Mouse (Mus musculus): ENCODE data around the gene Ttc16. TPM values are rescaled to one million over a fixed set of nuclear protein-coding genes. Genes with fewer than 3 reads are reported as not detected.

Ttc16 gene
- polyA plus RNA-seq, 1 experiment = 0.16 TPM

DNA sequence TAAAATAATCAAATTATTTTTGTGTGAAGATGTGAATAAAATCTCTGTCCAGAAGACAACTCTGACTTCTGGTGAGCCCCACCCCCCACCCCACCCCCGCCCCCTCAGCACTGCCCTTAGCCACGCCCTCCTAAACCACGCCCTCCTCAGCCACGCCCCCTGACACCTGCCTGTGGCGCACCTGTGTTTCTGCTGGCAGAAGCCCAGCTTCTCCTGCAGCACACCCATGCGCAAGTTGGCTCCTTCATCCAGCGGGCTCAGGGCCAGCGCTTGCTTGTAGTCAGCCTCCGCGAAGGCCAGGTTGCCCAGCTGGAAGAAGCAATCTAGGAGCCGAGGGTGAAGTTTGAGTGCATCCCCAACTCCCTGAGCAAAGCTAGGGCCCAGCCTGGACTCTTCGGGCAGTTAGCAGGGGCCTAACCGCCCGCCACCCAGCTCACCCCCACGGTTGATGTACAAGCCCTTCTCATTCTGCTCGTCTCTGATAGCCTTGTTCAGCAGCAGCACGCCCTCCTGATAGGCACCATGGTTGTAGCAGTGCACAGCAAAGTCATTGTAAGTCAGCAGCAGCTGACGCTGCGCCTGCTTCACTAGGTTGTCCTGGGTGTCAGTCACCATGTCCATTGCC lies 6.7 kb downstream of the Ttc16 start:
- Histone ChIP-seq H3ac (ENCODE audit: control insufficient read depth, insufficient read length) (no peak overlapping the region), H3K27me3 (ENCODE audit: control insufficient read depth, insufficient read depth, insufficient read length) (no peaks in the 10 kb centered on the region), H3K4me2 (ENCODE audit: low read depth) (no peak overlapping the region), H3K36me3 (ENCODE audit: control insufficient read depth, insufficient read depth) (no peaks in the 10 kb centered on the region), H3K4me3 (no peak overlapping the region), H3K79me2 (ENCODE audit: control insufficient read depth, insufficient read depth) (no peaks in the 10 kb centered on the region)
- TF ChIP-seq MYOG (IDR thresholded peaks at IDR 0.05; ENCODE audit: control insufficient read depth in 1 of 3, insufficient read depth in 1 of 3, insufficient read length in 2 of 3, low read depth in 2 of 3) (no peak), MYOD1 (IDR thresholded peaks at IDR 0.05; ENCODE audit: control insufficient read depth in 1 of 3, insufficient read length in 2 of 3, low read depth in 2 of 3) (no peak), CEBPB (IDR thresholded peaks at IDR 0.05; ENCODE audit: insufficient read depth, poor library complexity, severe bottlenecking) (no peak), POLR2A (IDR thresholded peaks at IDR 0.05; ENCODE audit: insufficient read length, low read depth) (no peak)

DNA sequence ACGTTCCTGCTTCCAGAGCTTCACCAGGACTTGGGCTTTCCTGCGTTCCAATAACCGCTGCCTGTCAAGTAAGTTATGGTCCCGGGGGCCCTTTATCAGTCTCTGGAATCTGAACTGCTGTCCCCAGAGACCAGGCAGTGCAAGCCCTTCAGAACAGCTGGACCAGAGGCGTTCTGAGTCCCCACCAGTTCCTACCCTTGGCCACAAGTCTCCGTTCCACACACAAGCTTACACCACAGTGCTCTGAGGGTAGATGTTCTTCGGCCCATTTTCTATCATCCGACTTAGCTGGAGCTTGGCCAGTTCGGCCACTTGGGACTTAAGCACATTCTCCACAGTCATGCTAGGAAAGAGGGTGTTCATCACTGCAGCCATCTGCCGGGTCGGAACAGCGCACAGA lies 8.2 kb downstream of the Ttc16 start:
- Histone ChIP-seq H3ac (ENCODE audit: control insufficient read depth, insufficient read length) (no peak overlapping the region), H3K4me2 (ENCODE audit: low read depth) (no peak overlapping the region), H3K27me3 (ENCODE audit: control insufficient read depth, insufficient read depth, insufficient read length) (no peaks in the 10 kb centered on the region), H3K36me3 (ENCODE audit: control insufficient read depth, insufficient read depth) (no peaks in the 10 kb centered on the region), H3K4me3 (no peak overlapping the region), H3K79me2 (ENCODE audit: control insufficient read depth, insufficient read depth) (no peaks in the 10 kb centered on the region)
- TF ChIP-seq SRF (IDR thresholded peaks at IDR 0.05; ENCODE audit: control insufficient read depth, insufficient read length, low read depth) = no peak
- TF ChIP-seq CEBPB (IDR thresholded peaks at IDR 0.05; ENCODE audit: insufficient read depth, poor library complexity, severe bottlenecking) = no peak
- TF ChIP-seq E2F4 (IDR thresholded peaks at IDR 0.05; ENCODE audit: insufficient read depth) = no peak
- no peak for TF ChIP-seq TCF12 (IDR thresholded peaks at IDR 0.05; ENCODE audit: insufficient read depth, poor library complexity, severe bottlenecking)
- no peak for TF ChIP-seq MYOG (IDR thresholded peaks at IDR 0.05; ENCODE audit: control insufficient read depth in 1 of 3, insufficient read depth in 1 of 3, insufficient read length in 2 of 3, low read depth in 2 of 3)
- no peak for TF ChIP-seq POLR2AphosphoS2 (IDR thresholded peaks at IDR 0.05; ENCODE audit: insufficient read length, low read depth)
- no peak for TF ChIP-seq USF1 (IDR thresholded peaks at IDR 0.05; ENCODE audit: low read depth)
- no peak for TF ChIP-seq MYOD1 (IDR thresholded peaks at IDR 0.05; ENCODE audit: control insufficient read depth in 1 of 3, insufficient read length in 2 of 3, low read depth in 2 of 3)
- no peak for TF ChIP-seq TCF3 (IDR thresholded peaks at IDR 0.05; ENCODE audit: insufficient read length, low read depth)
- TF ChIP-seq POLR2A (IDR thresholded peaks at IDR 0.05; ENCODE audit: insufficient read length, low read depth) = no peak
- no peak for TF ChIP-seq MAX (IDR thresholded peaks at IDR 0.05; ENCODE audit: low read depth)
- TF ChIP-seq REST (IDR thresholded peaks at IDR 0.05; ENCODE audit: insufficient read depth, insufficient read length) = no peak

DNA sequence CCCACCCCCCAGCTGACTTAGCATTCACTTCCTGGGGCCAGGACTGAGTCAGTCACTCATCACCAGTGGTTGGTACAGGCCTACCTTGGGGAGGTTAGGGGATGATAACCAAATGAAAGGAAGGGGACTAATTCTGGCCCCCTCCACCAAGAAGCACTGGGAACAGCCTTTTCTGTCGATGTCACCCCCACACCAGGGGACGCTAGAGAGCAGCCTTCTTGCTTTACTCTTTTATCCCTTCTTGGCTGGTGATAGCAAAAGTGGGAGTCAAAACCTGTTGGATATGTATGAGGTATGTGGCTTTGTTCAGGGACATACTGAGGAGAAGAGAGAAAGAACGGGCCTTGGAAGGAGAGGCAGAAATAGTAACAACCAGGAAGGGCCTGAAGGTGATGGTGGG lies 12.1 kb downstream of the Ttc16 start:
- Histone ChIP-seq H3K4me3 (no peak overlapping the region), H3K36me3 (ENCODE audit: control insufficient read depth, insufficient read depth) (no peaks in the 10 kb centered on the region), H3K79me2 (ENCODE audit: control insufficient read depth, insufficient read depth) (no peaks in the 10 kb centered on the region), H3K27me3 (ENCODE audit: control insufficient read depth, insufficient read depth, insufficient read length) (no peaks in the 10 kb centered on the region), H3ac (ENCODE audit: control insufficient read depth, insufficient read length) (no peak overlapping the region), H3K4me2 (ENCODE audit: low read depth) (no peak overlapping the region)
- TF ChIP-seq MYOG (IDR thresholded peaks at IDR 0.05; ENCODE audit: control insufficient read depth in 1 of 3, insufficient read depth in 1 of 3, insufficient read length in 2 of 3, low read depth in 2 of 3) (no peak), MYOD1 (IDR thresholded peaks at IDR 0.05; ENCODE audit: control insufficient read depth in 1 of 3, insufficient read length in 2 of 3, low read depth in 2 of 3) (no peak)

DNA sequence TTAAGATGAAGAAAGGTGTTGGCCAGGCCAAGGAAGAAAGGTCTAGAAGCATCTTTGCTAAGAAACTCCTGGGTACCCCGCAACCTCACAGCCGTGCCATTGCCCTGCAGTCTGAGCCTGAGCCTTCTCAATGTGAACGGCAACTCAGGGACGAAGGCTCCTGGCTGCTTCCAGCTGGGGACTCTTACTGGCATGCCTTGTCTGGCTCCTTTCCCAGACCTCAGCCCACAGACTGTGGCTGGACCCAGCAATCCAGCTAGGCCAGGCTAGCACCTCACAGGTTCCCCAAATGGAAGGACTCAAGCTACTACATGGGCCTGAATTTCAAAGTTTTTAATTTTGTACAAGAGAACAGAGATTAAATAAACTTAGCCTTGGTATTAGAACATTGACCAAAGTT lies 13.6 kb downstream of the Ttc16 start:
- H3K79me2 ChIP-seq (ENCODE audit: control insufficient read depth, insufficient read depth) = no peaks in the 10 kb centered on the region
- TF ChIP-seq TCF3 (IDR thresholded peaks at IDR 0.05; ENCODE audit: insufficient read length, low read depth) (no peak), POLR2A (IDR thresholded peaks at IDR 0.05; ENCODE audit: insufficient read length, low read depth) (no peak), CEBPB (IDR thresholded peaks at IDR 0.05; ENCODE audit: insufficient read depth, poor library complexity, severe bottlenecking) (no peak), MAX (IDR thresholded peaks at IDR 0.05; ENCODE audit: low read depth) (no peak), SRF (IDR thresholded peaks at IDR 0.05; ENCODE audit: control insufficient read depth, insufficient read length, low read depth) (no peak), USF1 (IDR thresholded peaks at IDR 0.05; ENCODE audit: low read depth) (no peak), TCF12 (IDR thresholded peaks at IDR 0.05; ENCODE audit: insufficient read depth, poor library complexity, severe bottlenecking) (no peak), MYOG (IDR thresholded peaks at IDR 0.05; ENCODE audit: control insufficient read depth in 1 of 3, insufficient read depth in 1 of 3, insufficient read length in 2 of 3, low read depth in 2 of 3) (no peak), E2F4 (IDR thresholded peaks at IDR 0.05; ENCODE audit: insufficient read depth) (no peak), REST (IDR thresholded peaks at IDR 0.05; ENCODE audit: insufficient read depth, insufficient read length) (no peak), MYOD1 (IDR thresholded peaks at IDR 0.05; ENCODE audit: control insufficient read depth in 1 of 3, insufficient read length in 2 of 3, low read depth in 2 of 3) (no peak), POLR2AphosphoS2 (IDR thresholded peaks at IDR 0.05; ENCODE audit: insufficient read length, low read depth) (no peak)
- no peak overlapping the region for H3ac ChIP-seq (ENCODE audit: control insufficient read depth, insufficient read length)
- H3K4me3 ChIP-seq = no peak overlapping the region
- no peaks in the 10 kb centered on the region for H3K27me3 ChIP-seq (ENCODE audit: control insufficient read depth, insufficient read depth, insufficient read length)
- H3K36me3 ChIP-seq (ENCODE audit: control insufficient read depth, insufficient read depth) = no peaks in the 10 kb centered on the region
- no peak overlapping the region for H3K4me2 ChIP-seq (ENCODE audit: low read depth)

DNA sequence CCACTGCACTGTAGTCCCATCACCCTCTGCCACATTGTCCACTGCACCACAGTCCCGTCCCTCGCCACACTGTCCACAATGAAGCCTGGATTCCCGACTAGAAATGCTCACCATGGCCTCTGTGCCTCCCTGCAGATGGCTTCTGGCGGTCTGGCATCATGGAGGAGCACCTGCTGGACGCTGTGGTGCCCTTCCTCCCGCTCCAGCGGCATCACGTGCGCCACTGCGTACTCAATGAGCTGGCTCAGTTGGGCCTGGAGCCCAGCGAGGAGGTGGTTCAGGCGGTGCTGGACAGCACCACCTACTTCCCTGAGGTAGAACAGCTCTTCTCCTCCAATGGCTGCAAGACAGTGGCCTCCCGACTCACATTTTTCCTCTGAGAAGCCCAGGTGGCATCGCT lies 14.1 kb downstream of the Ttc16 start:
- no peak overlapping the region for H3K4me3 ChIP-seq
- TF ChIP-seq TCF3 (IDR thresholded peaks at IDR 0.05; ENCODE audit: insufficient read length, low read depth) (no peak), E2F4 (IDR thresholded peaks at IDR 0.05; ENCODE audit: insufficient read depth) (no peak), TCF12 (IDR thresholded peaks at IDR 0.05; ENCODE audit: insufficient read depth, poor library complexity, severe bottlenecking) (no peak), CEBPB (IDR thresholded peaks at IDR 0.05; ENCODE audit: insufficient read depth, poor library complexity, severe bottlenecking) (no peak), POLR2A (IDR thresholded peaks at IDR 0.05; ENCODE audit: insufficient read length, low read depth) (no peak), MYOD1 (IDR thresholded peaks at IDR 0.05; ENCODE audit: control insufficient read depth in 1 of 3, insufficient read length in 2 of 3, low read depth in 2 of 3) (no peak), MYOG (IDR thresholded peaks at IDR 0.05; ENCODE audit: control insufficient read depth in 1 of 3, insufficient read depth in 1 of 3, insufficient read length in 2 of 3, low read depth in 2 of 3) (no peak), MAX (IDR thresholded peaks at IDR 0.05; ENCODE audit: low read depth) (no peak), REST (IDR thresholded peaks at IDR 0.05; ENCODE audit: insufficient read depth, insufficient read length) (no peak), SRF (IDR thresholded peaks at IDR 0.05; ENCODE audit: control insufficient read depth, insufficient read length, low read depth) (no peak)
- H3K79me2 ChIP-seq (ENCODE audit: control insufficient read depth, insufficient read depth) = no peaks in the 10 kb centered on the region
- H3ac ChIP-seq (ENCODE audit: control insufficient read depth, insufficient read length) = no peak overlapping the region
- H3K27me3 ChIP-seq (ENCODE audit: control insufficient read depth, insufficient read depth, insufficient read length) = no peaks in the 10 kb centered on the region
- no peak overlapping the region for H3K4me2 ChIP-seq (ENCODE audit: low read depth)
- H3K36me3 ChIP-seq (ENCODE audit: control insufficient read depth, insufficient read depth) = no peaks in the 10 kb centered on the region
